In the genomic region with DNA sequence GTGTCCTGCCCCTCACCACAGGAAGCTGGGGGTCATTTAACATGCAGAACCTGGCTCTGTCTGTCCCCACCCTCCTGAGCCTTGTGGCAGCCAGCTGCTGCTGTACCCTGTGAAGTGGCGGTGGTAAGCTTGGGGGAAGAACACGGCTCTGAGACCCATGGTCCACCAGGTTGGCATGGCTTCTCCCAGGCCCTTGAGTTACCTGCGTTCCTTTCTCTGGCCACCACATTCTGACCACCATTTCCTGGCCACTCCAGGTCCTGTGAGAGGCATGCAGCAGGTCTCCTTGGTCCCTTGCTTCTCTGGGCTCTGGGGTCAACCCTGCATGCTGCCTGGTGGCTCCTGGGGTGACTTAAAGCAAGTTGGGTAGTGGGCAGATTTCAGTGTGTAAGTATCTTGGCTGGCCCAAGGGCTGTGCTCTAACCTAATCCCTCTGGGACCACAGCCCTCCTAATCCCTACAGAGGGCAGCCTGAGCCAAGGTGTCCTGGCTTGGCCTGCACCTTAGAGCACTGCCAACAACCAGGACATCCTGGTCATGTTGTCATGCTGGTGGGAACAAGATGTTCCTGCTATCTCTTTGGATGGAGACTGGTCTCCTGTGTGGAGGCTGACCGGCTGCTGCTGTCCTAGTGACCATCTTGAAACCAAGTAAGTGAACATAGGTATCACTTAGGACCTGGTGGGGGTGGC, we compare ENCODE assay signal across 8 mouse cellular contexts. TPM values are rescaled to one million over a fixed set of nuclear protein-coding genes. Genes with fewer than 3 reads are reported as not detected.
DNase-seq lines count a peak whose midpoint lies in the region; ATAC-seq lines count a peak whose summit lies in the region.

A gene (minus strand): TSS at position 343 of the 692 bp plus-strand sequence.

- H3K27me3 ChIP-seq in lung, embryonic 15.5 days: no peaks in the 10 kb centered on the region
- no peaks in the 10 kb centered on the region for H3K27me3 ChIP-seq in heart, embryonic 10.5 days (ENCODE audit: insufficient read depth, poor library complexity, severe bottlenecking)
- no peaks in the 10 kb centered on the region for H3K27me3 ChIP-seq in limb, embryonic 10.5 days (ENCODE audit: low read depth, poor library complexity, severe bottlenecking)
- no peaks in the 10 kb centered on the region for H3K27me3 ChIP-seq in stomach, embryonic 15.5 days (replicated peaks)

- WGBS in lung, embryonic 15.5 days: 83% methylated on average over 4 of the region's 4 CpGs
- WGBS in heart, embryonic 10.5 days: 89% methylated on average over 4 of the region's 4 CpGs
- WGBS in limb, embryonic 10.5 days: 93% methylated on average over 4 of the region's 4 CpGs
- 89% methylated on average over 4 of the region's 4 CpGs for WGBS in stomach, embryonic 15.5 days

- peaks cover 34% of the 10 kb centered on the region for H3K4me1 ChIP-seq in lung, embryonic 15.5 days
- H3K4me1 ChIP-seq in heart, embryonic 10.5 days: peaks cover 43% of the 10 kb centered on the region
- peaks cover 50% of the 10 kb centered on the region for H3K4me1 ChIP-seq in limb, embryonic 10.5 days
- peaks cover 24% of the 10 kb centered on the region for H3K4me1 ChIP-seq in stomach, embryonic 15.5 days

- no peak within 1 kb of the TSS for H3K4me3 ChIP-seq in lung, embryonic 15.5 days
- H3K4me3 ChIP-seq in heart, embryonic 10.5 days: no peak within 1 kb of the TSS
- no peak within 1 kb of the TSS for H3K4me3 ChIP-seq in limb, embryonic 10.5 days
- no peak within 1 kb of the TSS for H3K4me3 ChIP-seq in stomach, embryonic 15.5 days (replicated peaks)

- no peak for ATAC-seq in lung, embryonic 15.5 days (ENCODE audit: borderline replicate concordance, extremely low read depth, low FRiP score, low TSS enrichment)
- ATAC-seq in common myeloid progenitor, adult 5-6 weeks (replicated peaks; ENCODE audit: low read depth, poor library complexity, severe bottlenecking): no peak
- ATAC-seq in stomach, embryonic 15.5 days (ENCODE audit: insufficient read depth, low FRiP score, low read depth): no peak

- no peaks in the 10 kb centered on the region for H3K36me3 ChIP-seq in lung, embryonic 15.5 days
- no peaks in the 10 kb centered on the region for H3K36me3 ChIP-seq in heart, embryonic 10.5 days
- H3K36me3 ChIP-seq in limb, embryonic 10.5 days: peaks cover 2% of the 10 kb centered on the region; the same call in 1 of the 2 replicates
- H3K36me3 ChIP-seq in stomach, embryonic 15.5 days: no peaks in the 10 kb centered on the region

- peak within 1 kb of the TSS; percentile 97 for H3K27ac ChIP-seq in lung, embryonic 15.5 days
- H3K27ac ChIP-seq in heart, embryonic 10.5 days: peak within 1 kb of the TSS; percentile 88; the same call in 1 of the 2 replicates
- H3K27ac ChIP-seq in limb, embryonic 10.5 days: peak within 1 kb of the TSS; percentile 89
- peak within 1 kb of the TSS; percentile 97; the same call in 1 of the 2 replicates for H3K27ac ChIP-seq in stomach, embryonic 15.5 days

- DNase-seq in lung, postnatal 25 days (ENCODE audit: low spot score): no peak
- no peak for DNase-seq in heart, embryonic 10.5 days (ENCODE audit: low spot score)
- no peak for DNase-seq in limb, embryonic 10.5 days (ENCODE audit: low spot score)
- DNase-seq in urinary bladder, adult 18-20 months (ENCODE audit: low spot score in 2 of 2): no peak
- DNase-seq in cerebellum, adult 11 months: no peak

- no peak within 1 kb of the TSS for H3K4me2 ChIP-seq in lung, embryonic 15.5 days
- H3K4me2 ChIP-seq in stomach, embryonic 15.5 days: no peak within 1 kb of the TSS

- no peak within 1 kb of the TSS for H3K9ac ChIP-seq in lung, embryonic 15.5 days
- H3K9ac ChIP-seq in stomach, embryonic 15.5 days: no peak within 1 kb of the TSS

- H3K9me3 ChIP-seq in lung, embryonic 15.5 days: no peaks in the 10 kb centered on the region
- H3K9me3 ChIP-seq in heart, embryonic 10.5 days: no peaks in the 10 kb centered on the region
- no peaks in the 10 kb centered on the region for H3K9me3 ChIP-seq in limb, embryonic 10.5 days (replicated peaks)
- H3K9me3 ChIP-seq in stomach, embryonic 15.5 days: no peaks in the 10 kb centered on the region

RNA-seq across cellular contexts. Expression of the gene that starts here (rescaled TPM):
- polyA plus RNA-seq in lung, embryonic 15.5 days (2015; fragmentation: Nextera tagmentation; extraction: Ambion mirVana): 82.4 and 82.5 TPM in 2 replicates
- 8.7 and 11.6 TPM in 2 replicates for total RNA-seq in common myeloid progenitor, adult 5-6 weeks (2017)
- 81.7 and 93.2 TPM in 2 replicates for polyA plus RNA-seq in heart, embryonic 10.5 days (2016; fragmentation: Nextera tagmentation; extraction: Ambion mirVana)
- polyA plus RNA-seq in limb, embryonic 10.5 days (2016; fragmentation: Nextera tagmentation; extraction: Ambion mirVana): 78.2 and 89.7 TPM in 2 replicates
- 90.7 and 93.1 TPM in 2 replicates for polyA plus RNA-seq in stomach, embryonic 15.5 days (2015; fragmentation: Nextera tagmentation; extraction: Ambion mirVana)
